Mouse (Mus musculus) heart, embryonic 14.5 days (tissue): Measurements from ENCODE around the gene Cep170. TPM values are rescaled to one million over a fixed set of nuclear protein-coding genes. Genes with fewer than 3 reads are reported as not detected.

Experiments used
- ATAC-seq: fragments of 200-750 bp; cut with Nextera tagmentation; 2 replicates; pipeline ENCODE4 v1.8.0; 2017; ENCODE audit warnings: low read depth, moderate TSS enrichment; ENCODE audit not compliant: insufficient number of reproducible peaks, insufficient read depth, low FRiP score
- H3K27ac ChIP-seq, 2 experiments: fragments of 200-500 bp in 1 of 2; fragments of 300-500 bp in 1 of 2; sonication (generic) in 1 of 2; replicated peaks in 1 of 2; 2 replicates each; pipeline ENCODE4 v1.5.1; 2012 to 2014; ENCODE audit warnings: low read depth in 2 of 2, low read length in 2 of 2, control low read depth in 1 of 2, mild to moderate bottlenecking in 1 of 2, mixed read lengths in 1 of 2; ENCODE audit not compliant: control insufficient read depth in 1 of 2, insufficient read depth in 1 of 2
- H3K27me3 ChIP-seq: fragments of 300-500 bp; sonication (generic); 2 replicates; pipeline ENCODE4 v1.6.1; 2014; ENCODE audit warnings: mild to moderate bottlenecking, low read length, control low read depth; ENCODE audit not compliant: control insufficient read depth, insufficient read depth
- H3K36me3 ChIP-seq: fragments of 300-500 bp; sonication (generic); 2 replicates; pipeline ENCODE4 v1.6.1; 2014; ENCODE audit warnings: mild to moderate bottlenecking, control low read depth, low read length, mixed read lengths; ENCODE audit not compliant: control insufficient read depth, insufficient read depth
- H3K4me1 ChIP-seq, 2 experiments: fragments of 200-500 bp in 1 of 2; fragments of 300-500 bp in 1 of 2; sonication (generic) in 1 of 2; 2 replicates each; pipeline ENCODE4 v1.6.1; 2012 to 2014; ENCODE audit warnings: low read length in 2 of 2, control low read depth in 1 of 2, mixed read lengths in 1 of 2; ENCODE audit not compliant: control insufficient read depth in 2 of 2, insufficient read depth in 2 of 2
- H3K4me2 ChIP-seq: fragments of 300-500 bp; sonication (generic); 2 replicates; pipeline ENCODE4 v1.6.1; 2014; ENCODE audit warnings: mild to moderate bottlenecking, low read length
- H3K4me3 ChIP-seq, 2 experiments: fragments of 200-500 bp in 1 of 2; fragments of 300-500 bp in 1 of 2; sonication (generic) in 1 of 2; 2 replicates each; pipeline ENCODE4 v1.5.1; 2012 to 2014; ENCODE audit warnings: low read length in 2 of 2, mild to moderate bottlenecking in 2 of 2, control low read depth in 1 of 2, low read depth in 1 of 2, moderate library complexity in 1 of 2; ENCODE audit not compliant: control insufficient read depth in 1 of 2, insufficient read depth in 1 of 2
- H3K9ac ChIP-seq: fragments of 300-500 bp; sonication (generic); 2 replicates; pipeline ENCODE4 v1.6.1; 2014; ENCODE audit warnings: mild to moderate bottlenecking, low read length
- H3K9me3 ChIP-seq: fragments of 300-500 bp; sonication (generic); 2 replicates; pipeline ENCODE4 v1.6.1; 2016; ENCODE audit warnings: low read length, control low read depth; ENCODE audit not compliant: control insufficient read depth
- WGBS: fragments of 180-500 bp; shearing (Covaris S2); extraction: QIAGEN DNeasy Blood & Tissue Kit; methylation state at CpG from one replicate; pipeline ENCODE4 v1.1.7; 2014; 5-methylcytosine and 5-hydroxymethylcytosine counted together
- polyA plus RNA-seq: library from polyadenylated mRNA; unstranded; fragments of >200 nt; fragmentation: Nextera tagmentation; extraction: Ambion mirVana; gene quantifications from 2 replicates; pipeline ENCODE4 v1.2.1, GENCODE M21; 2014

Gene Cep170
- polyA plus RNA-seq, 1 experiment from 2014 or later = 27.5 TPM

- Histone ChIP-seq H3K4me3 (no peak overlapping the region), H3K4me1 (peaks cover 9 to 10% of the 10 kb centered on the region in 2 experiments), H3K4me2 (no peak overlapping the region), H3K36me3 (no peaks in the 10 kb centered on the region), H3K9me3 (no peaks in the 10 kb centered on the region), H3K9ac (no peak overlapping the region), H3K27me3 (no peaks in the 10 kb centered on the region), H3K27ac (no peak overlapping the region)
- no peak for ATAC-seq
- WGBS = 72% methylated on average over 2 of the region's 2 CpGs
Observed at GRCm38 (mm10) chr1:176832071-176832470, 18.2 kb upstream of the Cep170 start.

GRCm38 (mm10) chr1:176828666-176829065 lies 14.8 kb upstream of the Cep170 start:
- H3K9ac ChIP-seq = no peak overlapping the region
- no peaks in the 10 kb centered on the region for H3K27me3 ChIP-seq
- no peaks in the 10 kb centered on the region for H3K36me3 ChIP-seq
- peaks cover 9 to 16% of the 10 kb centered on the region in 2 experiments for H3K4me1 ChIP-seq
- H3K4me2 ChIP-seq = no peak overlapping the region
- no peak for ATAC-seq
- 64% methylated on average over 12 of the region's 12 CpGs for WGBS
- H3K4me3 ChIP-seq = no peak overlapping the region
- no peaks in the 10 kb centered on the region for H3K9me3 ChIP-seq
- no peak overlapping the region for H3K27ac ChIP-seq

DNA sequence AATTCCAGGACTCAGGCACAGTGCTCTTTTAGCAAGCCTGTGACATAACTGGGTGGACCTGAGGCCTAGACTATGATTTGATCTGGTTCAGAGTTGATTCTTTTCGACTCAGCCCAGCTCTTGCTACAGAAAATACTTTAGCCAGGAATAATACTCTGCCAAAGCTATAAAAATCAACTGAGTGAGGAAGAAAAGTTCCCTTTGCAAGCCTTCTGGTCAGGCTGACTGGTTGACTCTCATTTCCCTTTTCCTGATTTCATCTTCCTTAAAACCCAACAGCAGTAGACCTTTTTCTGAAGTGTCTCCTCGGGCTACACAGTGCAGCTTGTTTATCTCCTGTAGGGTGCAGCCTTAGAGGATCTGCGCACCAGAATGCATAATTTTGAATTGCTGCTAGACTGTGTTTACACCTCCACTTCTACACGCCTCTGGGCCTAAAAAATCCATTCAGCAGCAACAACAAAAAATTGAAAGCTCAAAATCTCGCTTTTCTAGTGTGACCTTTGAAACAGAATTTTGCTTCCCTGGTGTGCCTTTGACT lies 14.1 kb upstream of the Cep170 start:
- Histone ChIP-seq H3K27ac (no peak overlapping the region), H3K36me3 (no peaks in the 10 kb centered on the region), H3K27me3 (no peaks in the 10 kb centered on the region), H3K9ac (no peak overlapping the region), H3K9me3 (no peaks in the 10 kb centered on the region), H3K4me3 (no peak overlapping the region), H3K4me1 (peaks cover 9 to 19% of the 10 kb centered on the region in 2 experiments), H3K4me2 (no peak overlapping the region)
- WGBS = 68% methylated on average over 5 of the region's 5 CpGs
- ATAC-seq = no peak

DNA sequence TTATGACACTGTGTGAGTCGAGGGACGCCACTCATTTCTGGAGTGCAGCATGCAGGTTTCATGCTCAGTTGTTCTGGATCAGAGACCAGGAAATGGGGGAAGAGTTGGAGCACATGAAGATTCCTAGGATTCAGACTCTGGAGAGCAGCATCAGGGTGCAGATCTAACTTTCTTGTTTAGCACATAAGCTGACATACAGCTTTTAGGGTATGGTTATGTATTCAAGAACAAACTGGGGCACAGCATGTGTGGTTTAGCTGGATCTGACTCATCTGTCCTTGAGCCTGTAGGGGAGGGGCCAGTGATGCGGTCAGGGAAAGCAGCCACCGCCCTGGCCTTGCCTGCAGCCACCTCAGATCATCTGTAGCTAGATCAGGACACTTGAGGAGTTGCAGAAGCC lies 13.5 kb upstream of the Cep170 start:
- Histone ChIP-seq H3K9me3 (no peaks in the 10 kb centered on the region), H3K27ac (no peak overlapping the region), H3K4me3 (no peak overlapping the region), H3K27me3 (no peaks in the 10 kb centered on the region), H3K4me2 (no peak overlapping the region), H3K4me1 (peaks cover 11 to 21% of the 10 kb centered on the region in 2 experiments), H3K36me3 (no peaks in the 10 kb centered on the region), H3K9ac (no peak overlapping the region)
- 51% methylated on average over 4 of the region's 4 CpGs for WGBS
- ATAC-seq = no peak

GRCm38 (mm10) chr1:176826931-176827330 lies 13.1 kb upstream of the Cep170 start:
- Histone ChIP-seq H3K4me1 (peaks cover 11 to 26% of the 10 kb centered on the region in 2 experiments), H3K27ac (no peak overlapping the region), H3K27me3 (no peaks in the 10 kb centered on the region), H3K4me3 (no peak overlapping the region), H3K9ac (no peak overlapping the region), H3K4me2 (no peak overlapping the region), H3K36me3 (no peaks in the 10 kb centered on the region), H3K9me3 (no peaks in the 10 kb centered on the region)
- 82% methylated on average over 4 of the region's 4 CpGs for WGBS
- no peak for ATAC-seq

DNA sequence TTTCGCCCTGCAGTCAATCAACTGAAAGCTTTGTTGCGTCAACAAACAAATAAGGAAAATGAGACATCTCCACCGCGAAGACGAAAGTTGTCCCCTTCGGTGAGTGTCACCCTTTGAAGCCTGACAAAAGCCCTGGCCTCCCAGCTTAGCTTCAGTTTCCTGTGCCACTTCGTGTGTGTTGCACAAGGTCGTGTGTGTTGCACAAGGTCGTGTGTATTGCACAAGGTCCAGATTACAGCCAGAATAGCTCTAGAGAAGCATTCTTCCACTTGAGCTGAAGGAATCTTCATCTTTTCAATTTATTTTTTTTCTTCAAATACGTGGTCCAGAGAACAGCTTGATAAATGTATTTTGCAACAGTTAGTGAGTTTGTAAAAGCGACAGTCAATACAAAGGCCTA lies 12.3 kb upstream of the Cep170 start:
- WGBS = 67% methylated on average over 11 of the region's 11 CpGs
- no peak overlapping the region for H3K4me3 ChIP-seq
- H3K27me3 ChIP-seq = no peaks in the 10 kb centered on the region
- no peaks in the 10 kb centered on the region for H3K36me3 ChIP-seq
- H3K27ac ChIP-seq = no peak overlapping the region
- no peak overlapping the region for H3K4me2 ChIP-seq
- no peaks in the 10 kb centered on the region for H3K9me3 ChIP-seq
- H3K9ac ChIP-seq = no peak overlapping the region
- peaks cover 11 to 33% of the 10 kb centered on the region in 2 experiments for H3K4me1 ChIP-seq
- ATAC-seq = no peak

- H3K4me3 ChIP-seq = no peak overlapping the region
- H3K27me3 ChIP-seq = no peaks in the 10 kb centered on the region
- 95% methylated on average over 4 of the region's 4 CpGs for WGBS
- H3K36me3 ChIP-seq = no peaks in the 10 kb centered on the region
- H3K4me1 ChIP-seq = peaks cover 13 to 40% of the 10 kb centered on the region in 2 experiments
- no peak overlapping the region for H3K27ac ChIP-seq
- no peak overlapping the region for H3K4me2 ChIP-seq
- no peak overlapping the region for H3K9ac ChIP-seq
- no peak for ATAC-seq
- no peaks in the 10 kb centered on the region for H3K9me3 ChIP-seq
Observed at GRCm38 (mm10) chr1:176825084-176825483, 11.2 kb upstream of the Cep170 start.

GRCm38 (mm10) chr1:176824611-176825010 lies 10.7 kb upstream of the Cep170 start:
- H3K4me3 ChIP-seq = no peak overlapping the region
- no peak for ATAC-seq
- WGBS = 78% methylated on average over 6 of the region's 6 CpGs
- H3K9ac ChIP-seq = no peak overlapping the region
- no peak overlapping the region for H3K4me2 ChIP-seq
- peak overlapping the region in 1 of 2 experiments; percentile 51; a peak in 1 of 4 replicates for H3K27ac ChIP-seq
- no peaks in the 10 kb centered on the region for H3K36me3 ChIP-seq
- H3K9me3 ChIP-seq = no peaks in the 10 kb centered on the region
- H3K4me1 ChIP-seq = peaks cover 13 to 40% of the 10 kb centered on the region in 2 experiments
- no peaks in the 10 kb centered on the region for H3K27me3 ChIP-seq
